Mouse (Mus musculus) CD4-positive, CD25-positive, alpha-beta regulatory T cell, adult 4 months (primary cell): ENCODE data around the gene Creld2. TPM values are rescaled to one million over a fixed set of nuclear protein-coding genes. Genes with fewer than 3 reads are reported as not detected.
A peak's percentile ranks its signal among the peaks of the same experiment; 100 is the strongest.
"Not testable (repeated sequence)": the region's sequence is repeated elsewhere in the genome, so short reads cannot be mapped to it uniquely, and the experiment has no call there.

ENCODE experiments used
- ATAC-seq: one replicate; pipeline ENCODE4 v1.8.0; 2017
- polyA plus RNA-seq, 2 experiments: library from polyadenylated mRNA; unstranded; fragments of 100-300 nt; shearing (Covaris generic); gene quantifications; one replicate each; pipeline ENCODE4 v1.2.1; 2017

The Creld2 gene
- polyA plus RNA-seq: 10 to 100 TPM; 24.7 to 25.1 TPM

DNA sequence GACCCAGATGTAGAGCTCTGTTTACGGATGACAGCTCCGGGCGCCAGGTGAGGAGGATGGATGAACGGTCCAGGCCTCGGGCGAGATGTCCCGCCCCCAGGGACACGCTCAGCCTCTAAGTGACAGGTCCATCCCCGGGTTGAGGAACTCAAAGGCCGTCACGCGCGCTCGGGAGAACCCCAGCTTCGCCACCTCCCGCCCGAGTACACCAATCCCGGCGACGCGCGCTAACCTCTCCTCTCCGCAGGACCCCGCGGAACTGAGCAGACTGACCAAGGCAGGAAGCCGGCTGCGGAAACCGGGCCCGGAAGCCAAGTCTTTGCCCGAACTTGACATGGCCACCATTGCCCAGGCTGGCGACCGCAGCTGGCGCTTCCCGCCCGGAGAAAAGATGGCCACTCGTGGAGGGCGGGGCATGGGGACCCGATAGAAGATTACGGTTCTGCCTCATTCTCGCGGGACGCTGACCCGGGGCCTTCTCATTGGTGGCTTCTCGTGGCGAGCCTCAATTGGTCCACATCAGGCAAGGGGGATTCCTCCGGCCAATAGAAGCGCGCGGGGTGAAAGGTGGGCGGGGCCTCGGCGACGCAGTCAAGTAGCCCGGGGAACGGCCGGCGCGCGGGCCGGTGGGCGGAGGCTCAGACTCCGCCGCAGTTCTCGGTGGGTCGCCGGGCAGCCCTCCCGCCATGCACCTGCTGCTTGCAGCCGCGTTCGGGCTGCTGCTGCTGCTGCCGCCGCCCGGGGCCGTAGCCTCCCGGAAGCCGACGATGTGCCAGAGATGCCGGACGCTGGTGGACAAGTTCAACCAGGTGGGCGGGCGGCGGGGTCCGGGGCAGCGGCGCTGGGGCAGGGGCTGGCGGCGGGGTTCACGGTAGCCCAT, at the start of gene Creld2, which contains the start of gene Alg12:
Gene Creld2 (plus strand): TSS at position 621 of the 880 bp plus-strand sequence.
Gene Alg12 (minus strand): TSS at position 293 of the 880 bp plus-strand sequence.
- ATAC-seq: peak; percentile 99

DNA sequence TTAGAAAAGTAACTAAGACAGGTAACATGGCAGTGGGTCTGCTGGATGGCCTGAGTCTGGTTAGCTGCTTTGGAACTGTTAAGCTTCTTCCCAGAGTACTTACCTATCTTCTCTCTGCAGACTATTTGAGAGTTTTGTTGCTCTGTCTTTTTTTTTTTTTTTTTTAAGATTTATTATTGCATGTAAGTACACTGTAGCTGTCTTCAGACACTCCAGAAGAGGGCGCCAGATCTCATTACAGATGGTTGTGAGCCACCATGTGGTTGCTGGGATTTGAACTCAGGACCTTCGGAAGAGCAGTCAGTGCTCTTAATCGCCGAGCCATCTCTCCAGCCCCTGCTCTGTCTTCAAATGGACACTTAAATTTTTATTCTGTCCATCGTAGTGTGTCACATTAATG, 44.8 kb upstream of the Creld2 start:
- ATAC-seq: not testable (repeated sequence)

DNA sequence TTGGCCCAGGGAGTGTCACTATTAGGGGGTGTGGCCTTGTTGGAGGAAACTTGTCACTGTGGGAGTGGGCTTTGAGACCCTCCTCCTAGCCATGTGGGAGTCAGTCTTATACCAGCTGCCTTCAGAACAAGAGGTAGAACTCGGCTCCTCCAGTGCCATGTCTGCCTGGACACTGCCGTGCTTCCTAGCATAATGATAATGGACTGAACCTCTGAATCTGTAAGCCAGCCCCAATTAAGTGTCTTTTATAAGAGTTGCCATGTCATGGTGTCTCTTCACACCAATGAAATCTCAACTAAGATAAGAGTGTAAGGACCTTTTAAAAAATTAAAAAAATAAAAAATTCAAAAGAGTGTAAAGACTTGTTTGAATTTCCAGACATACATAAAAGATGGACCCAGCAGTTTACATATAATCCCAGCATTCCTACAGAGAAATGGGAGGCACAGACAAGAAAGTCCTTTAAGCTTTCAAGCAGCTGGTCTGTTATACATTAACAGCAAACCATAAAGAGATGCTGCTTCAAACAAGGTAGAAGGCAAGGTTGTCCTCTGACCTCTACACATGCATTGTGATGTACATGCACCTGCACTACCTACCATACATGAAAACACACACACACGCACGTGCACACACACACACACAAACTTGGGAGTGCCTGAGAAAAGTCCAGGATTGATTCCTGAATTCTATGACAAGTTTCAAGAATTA, 27.2 kb upstream of the Creld2 start:
- ATAC-seq: no peak

DNA sequence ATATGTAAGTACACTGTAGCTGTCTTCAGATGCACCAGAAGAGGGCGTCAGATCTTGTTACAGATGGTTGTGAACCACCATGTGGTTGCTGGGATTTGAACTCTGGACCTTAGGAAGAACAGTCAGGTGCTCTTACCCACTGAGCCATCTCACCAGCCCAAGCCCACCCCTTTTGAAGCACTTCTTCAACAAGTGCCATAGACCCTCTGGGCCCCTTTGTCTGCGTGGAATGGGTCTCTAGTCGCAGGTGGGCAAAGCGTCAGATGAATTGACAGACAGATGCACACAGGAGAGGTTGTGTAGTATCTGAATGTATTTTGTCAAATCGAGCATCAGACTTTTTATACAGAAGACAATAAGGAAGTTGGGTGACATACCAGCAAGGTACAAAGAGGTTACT, 24.7 kb upstream of the Creld2 start:
- not testable (repeated sequence) for ATAC-seq

DNA sequence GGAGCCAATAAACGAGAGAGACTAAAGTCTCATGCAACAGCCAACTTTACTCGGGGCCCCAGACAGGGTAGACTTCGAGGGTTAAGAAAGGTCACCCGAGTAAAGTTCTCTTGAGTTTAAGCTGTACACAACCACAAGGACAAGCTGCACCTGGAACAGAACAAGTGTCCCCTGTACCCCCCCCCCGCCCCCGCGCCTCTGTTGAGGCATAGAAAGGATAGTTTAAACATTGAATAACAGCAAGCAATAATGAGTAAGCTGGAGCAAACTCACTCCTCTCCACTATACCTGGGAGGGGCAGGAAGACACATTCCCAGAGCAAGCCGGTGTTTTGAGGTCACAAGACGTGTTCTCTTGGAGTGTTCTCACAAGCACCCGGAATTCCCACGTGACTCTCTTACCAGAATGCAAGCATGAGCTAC, 19.5 kb upstream of the Creld2 start:
- no peak for ATAC-seq

DNA sequence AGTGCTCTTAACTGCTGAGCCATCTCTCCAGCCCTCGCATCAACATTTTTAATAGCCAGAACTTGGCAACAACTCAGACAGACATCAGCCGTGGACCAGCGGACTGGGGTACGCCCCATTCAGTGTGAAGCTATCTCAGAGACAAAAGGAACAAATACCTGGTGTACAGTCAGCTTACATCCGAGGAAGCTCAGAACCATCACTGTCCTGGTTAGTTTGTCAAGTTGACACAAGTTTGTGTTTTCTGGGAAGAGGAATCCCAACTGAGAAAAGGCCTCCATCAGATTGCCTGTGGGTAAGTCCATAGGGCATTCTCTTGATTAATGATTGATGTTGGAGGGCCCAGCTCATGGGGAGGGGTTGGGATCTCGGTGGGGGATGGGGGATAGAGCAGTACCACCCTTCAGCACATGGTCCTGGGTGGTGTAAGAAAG, 18.5 kb upstream of the Creld2 start:
- no peak for ATAC-seq

DNA sequence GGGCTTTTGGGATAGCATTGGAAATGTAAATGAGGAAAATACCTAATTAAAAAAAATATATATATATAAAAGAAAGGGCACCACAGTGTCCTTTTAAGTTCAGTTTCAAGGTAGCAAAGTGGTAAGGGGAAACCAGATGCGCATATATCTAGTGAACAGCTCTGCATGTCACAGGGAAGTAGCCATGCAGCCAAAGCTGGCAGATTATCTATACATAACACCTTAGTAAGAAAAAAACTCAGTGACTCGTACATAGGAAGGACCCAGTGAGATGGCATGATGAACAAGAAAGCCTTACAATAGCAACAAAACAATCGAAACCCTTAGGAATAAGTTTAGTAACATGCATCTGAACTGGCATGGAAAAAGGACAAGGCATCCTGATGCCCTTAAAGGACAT, 17.5 kb upstream of the Creld2 start:
- no peak for ATAC-seq

DNA sequence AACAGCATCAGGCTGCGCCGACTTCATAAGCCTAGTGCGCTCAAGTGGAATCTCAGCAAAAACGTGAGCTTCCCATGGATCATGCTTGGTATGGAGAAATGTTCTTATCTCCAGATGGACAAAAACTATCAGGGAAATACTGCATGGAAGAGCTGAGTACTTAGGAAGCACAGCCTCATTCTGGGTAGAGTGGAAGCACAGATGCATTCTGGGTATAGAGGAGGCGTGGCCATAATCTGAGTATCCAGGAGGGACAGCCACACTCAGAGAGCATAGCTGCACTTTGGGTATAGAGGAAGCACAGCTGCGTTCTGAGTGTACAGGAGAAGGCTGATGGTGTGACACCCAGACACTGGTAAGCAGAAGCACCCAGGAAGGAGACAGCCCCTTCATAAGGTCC, 17.1 kb upstream of the Creld2 start:
- no peak for ATAC-seq

DNA sequence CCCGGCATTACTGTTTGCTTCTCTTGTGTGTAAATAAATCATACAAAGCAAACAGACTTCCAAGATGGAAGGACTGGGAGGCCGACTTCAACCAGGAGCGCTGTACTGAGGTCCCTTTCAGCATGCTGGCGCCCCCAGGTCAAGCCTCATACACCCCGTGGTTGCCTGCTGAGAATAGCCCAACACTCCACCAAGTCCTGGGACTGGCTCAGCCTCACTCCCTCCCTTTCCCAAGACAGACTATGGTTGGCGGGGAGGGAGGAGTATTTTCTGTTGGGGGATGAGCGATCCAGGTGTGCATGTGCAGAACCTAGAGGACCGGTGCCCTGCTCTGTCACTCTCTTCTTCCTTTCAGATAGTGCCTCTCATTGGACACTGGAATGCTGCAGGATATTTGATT, 11.3 kb upstream of the Creld2 start:
- ATAC-seq: no peak

DNA sequence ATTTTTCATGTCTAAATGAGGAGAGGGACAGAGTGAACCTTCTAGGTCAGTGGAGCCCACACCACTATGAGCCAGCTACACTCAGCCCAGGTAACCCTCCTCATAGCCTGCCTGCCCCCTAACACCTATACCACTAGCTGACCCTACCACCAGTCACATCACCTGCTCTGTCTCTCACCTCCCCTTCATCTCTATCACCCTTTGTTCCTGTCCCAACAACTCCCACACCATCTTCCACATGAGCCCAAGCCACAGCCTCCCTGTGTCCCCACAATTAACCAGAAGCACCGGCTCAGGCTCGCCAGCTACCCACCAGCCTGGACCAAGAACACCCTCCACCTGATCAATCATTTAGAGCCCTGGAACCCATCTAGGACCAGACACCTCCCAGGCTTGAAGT, 9.1 kb upstream of the Creld2 start:
- ATAC-seq: no peak

DNA sequence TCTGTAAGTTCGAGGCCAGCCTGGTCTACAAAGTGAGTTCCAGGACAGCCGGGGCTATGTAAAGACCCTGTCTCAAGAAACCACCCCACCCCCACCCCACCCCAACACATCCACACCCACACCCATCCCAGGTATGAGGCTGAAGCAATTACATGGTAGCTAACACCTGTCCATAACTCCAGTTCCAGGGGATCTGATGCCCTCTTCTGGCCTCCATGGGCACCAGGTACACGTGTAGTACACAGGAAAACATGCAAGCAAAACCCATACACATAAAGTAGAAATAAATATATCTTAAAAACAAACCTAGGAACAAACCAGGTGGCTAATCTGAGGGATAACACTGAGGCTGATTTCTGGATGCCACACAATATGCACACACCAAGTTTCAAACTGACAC, 6.2 kb upstream of the Creld2 start:
- no peak for ATAC-seq

DNA sequence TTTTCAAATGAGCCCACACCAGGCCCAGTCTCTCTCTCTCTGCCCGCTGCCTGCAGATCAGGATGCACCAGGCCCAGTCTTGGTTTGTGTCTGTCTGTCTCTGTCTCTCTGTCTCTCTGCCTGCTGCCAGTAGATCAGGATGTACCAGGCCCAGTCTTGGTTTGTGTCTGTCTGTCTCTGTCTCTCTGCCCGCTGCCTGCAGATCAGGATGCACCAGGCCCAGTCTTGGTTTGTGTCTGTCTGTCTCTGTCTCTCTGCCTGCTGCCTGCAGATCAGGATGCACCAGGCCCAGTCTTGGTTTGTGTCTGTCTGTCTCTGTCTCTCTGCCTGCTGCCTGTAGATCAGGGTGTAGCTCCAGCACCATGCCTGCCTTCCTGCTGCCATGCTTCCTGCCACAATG, 5.6 kb upstream of the Creld2 start:
- not testable (repeated sequence) for ATAC-seq

DNA sequence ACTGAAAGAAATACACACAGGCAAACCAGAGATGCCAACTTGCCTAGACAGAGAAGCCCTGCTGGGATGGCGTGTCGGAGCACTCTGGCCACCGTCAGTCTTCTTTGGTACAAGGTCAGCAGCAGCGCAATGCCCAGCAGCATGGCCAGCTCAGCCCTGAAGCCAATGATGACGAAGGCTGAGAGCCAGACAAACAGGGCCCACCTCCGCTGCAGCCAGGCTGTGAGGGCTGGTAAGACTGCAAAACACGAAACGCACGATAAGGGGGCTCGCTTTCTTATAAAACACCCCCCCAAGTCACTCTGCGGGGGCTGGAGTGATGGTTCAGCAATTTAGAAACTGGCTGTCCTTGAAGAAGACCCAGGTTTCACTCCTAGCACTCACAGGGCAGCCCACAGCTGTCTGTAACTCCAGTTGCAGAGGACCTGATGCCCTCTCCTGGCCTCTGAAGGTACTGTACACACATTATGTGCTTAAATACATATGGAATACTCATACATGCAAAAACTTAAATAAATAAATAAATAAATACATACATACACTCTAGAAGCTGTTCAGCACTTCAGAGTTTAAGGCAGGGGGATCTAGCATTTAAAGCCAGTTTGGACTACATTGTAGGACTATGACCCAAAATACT, 4.9 kb upstream of the Creld2 start:
- no peak for ATAC-seq

DNA sequence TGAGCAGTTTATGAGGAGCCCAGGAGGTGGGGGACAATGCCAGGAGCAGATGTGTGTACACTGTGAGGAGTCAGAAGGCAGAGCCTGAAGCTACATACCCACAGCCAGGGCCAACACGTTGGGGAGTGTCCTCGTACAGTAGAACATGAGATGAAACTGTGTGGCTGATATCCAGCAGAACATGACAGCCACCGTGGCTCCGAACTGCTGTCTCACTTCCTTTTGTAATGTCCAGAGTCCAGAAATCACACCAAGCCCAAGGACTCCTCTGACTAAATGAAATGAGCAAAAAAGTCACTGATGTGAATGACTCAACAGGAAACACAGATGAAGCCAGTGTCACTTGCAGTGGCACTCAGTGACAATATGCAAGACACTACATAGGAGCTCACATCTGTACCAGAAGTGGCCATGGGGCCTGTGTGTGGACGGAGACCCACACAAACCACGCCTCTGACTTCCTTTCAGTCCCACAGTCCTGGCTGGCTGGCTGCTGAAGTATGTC, 4.2 kb upstream of the Creld2 start:
- ATAC-seq: no peak

DNA sequence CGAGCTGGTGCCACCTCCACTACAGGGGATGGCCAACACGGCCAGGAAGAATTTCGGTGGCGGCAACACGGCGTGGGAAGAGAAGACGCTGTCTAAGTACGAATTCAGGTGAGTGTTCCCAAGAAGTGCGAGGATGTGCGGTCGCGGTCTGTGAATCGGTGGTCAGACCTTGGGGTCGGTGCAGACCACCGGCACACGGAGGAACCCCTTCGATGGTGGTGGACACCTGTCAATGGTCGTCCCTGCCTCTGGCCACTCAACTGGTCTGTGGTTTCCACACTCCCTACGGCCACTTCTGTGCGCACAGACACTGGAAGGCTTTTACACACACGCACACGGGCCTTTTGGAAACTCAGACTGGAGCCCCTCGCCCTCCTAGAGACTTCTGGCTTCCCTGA, 459 bp downstream of the Creld2 start:
- no peak for ATAC-seq

DNA sequence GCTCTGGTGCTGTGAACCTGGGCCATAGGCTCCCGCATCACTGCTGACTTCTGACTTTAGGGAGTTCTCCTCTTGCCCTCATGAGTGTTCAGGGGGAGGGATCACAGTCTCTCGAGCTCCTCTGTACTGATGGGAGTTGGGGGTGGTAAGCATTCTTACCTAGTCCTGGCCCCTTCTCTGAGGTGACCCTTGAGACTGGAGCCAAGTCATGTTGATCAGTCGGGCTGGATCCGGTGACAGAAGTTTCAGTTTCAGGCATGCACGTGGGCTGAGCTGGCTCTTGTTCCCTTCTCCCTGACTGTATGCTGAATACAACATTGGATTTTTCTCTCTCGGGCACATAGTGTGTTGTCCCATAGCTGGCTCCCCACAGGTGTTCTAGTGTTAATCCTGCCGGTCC, 2.0 kb downstream of the Creld2 start:
- no peak for ATAC-seq

DNA sequence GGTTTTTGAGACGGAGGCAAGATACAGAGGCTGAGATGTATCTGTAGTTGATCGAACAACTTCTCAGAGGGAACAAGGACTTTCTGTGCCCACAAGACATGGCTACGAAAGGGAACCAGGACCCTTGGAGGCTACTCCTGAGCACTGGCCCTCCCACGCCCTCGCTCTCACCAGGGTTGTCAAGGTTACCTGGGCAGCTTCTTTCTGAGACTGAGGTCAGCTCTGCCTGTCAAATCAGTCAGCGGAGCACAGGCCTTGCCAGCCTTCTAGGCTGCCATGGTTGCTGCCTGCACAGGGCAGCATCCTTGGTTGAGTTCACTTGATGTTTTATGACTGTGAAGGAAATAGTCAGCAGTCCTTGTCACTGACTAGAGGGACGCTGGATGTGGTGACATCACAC, 3.1 kb downstream of the Creld2 start:
- no peak for ATAC-seq

DNA sequence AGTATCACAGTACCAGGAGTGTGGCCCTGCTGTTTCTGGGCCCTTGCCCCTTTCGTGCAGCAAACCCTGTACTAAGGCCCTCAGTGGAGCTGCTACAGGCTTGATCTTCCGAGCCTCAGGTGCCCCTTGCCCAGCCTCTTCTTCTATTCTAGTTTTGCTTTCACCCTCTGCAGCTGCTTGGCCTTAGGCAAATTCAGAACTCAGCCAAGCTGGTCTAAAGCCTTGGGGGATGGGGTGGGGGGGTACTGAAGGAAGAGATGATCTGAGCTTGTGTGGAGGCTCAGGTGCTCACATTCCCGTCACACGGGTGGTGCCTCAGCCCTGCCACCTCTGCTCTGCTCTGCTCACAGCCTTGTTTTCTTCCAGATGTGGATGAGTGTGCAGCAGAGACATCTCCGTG, 3.9 kb downstream of the Creld2 start:
- ATAC-seq: no peak

DNA sequence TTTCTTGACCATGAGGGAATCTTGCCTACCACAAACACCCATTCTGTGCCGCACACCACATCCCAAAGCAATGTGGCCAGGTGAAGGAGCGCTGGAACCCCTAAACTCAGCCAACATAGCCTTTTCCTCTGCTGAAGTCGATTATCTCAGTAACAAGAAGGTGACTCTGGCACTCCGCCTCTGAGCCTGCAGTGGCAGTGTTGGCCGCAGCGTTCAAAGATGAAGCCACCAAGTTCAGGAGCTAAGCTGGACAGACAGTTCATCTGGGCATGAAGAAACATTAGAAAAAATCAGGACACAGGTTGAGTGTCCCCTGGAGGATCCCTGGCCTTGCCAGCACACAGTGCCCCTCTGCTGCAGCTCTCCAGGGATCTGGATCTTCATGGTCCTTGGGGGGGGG, 8.0 kb downstream of the Creld2 start:
- ATAC-seq: no peak

DNA sequence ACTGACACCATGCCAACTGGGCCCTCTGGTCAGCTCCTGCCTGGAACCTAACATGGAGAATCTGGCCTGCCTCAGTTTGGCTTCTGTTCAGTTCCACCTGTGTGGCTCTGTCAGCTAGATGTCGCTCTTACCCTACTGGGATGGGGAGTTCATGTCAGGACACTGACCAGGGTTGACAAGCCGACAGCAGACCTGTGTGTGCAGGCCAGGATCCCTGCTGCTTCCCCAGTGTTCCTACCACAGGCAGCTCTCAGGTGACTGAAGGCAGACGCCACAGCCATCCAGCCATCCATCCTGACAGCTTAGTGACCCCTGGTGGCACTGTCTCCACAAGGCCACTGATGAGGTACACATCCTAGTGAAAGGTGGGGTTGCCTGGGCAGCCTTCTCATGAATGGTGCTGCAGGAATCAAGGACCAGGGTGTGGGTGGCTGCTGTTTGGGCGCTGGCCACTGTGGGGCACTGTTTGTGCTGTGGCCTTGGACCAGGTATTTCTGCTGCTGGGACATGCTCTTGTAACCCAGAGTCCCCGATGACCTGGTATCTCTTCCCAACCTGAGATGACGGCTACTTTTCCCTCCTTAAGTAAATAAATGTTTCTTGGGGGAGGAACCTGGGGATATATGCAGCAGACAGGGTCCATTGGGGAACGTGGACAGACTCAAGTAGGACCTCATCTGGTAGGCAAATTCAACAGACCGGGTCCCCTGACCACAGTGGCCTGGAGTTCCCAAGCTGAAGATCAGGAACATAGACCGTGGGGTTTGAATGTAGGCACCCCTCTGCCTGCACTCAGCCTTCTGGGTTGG, 8.7 kb downstream of the Creld2 start:
- ATAC-seq: peak; percentile 62

DNA sequence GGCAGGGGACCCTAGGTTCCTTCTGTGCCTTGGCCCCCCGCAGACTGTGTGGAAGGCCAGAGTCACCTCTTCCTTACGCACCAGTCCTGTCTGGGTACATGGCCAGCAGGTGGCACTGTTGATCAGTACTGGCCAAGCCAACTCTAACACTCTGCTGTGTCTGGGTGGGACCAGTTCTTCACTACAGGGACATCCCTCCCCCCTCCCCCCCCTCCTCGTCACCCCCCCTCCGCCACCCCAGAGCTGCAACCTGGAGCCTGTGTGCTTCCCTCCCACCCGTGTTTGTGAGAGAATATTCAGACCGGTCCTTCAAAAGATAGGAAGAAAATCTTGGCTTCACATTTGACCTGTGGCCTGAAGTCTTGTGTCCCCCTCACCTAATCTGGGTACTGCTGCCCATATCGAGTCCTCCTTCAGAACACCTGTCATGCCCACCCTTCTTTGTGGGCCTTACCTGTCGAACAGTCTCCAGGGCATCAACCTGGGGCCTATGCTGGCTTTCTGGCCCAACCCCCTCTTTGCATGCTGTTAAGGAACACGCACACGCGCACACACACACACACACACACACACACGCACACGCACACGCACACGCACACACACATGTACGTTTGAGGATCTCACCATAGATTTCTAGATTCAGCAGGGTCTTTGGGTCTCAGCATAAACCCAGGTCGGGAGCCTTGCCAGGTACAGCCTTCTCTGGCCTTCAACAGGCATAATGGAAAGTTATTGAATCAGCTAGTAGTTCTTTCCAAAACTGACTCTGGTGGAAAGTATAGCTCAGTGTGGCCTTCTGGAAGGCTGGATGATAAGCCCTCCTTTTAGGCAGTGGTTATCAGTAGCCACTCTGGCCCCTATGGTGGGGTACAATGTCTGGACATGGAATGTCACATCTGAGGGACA, 9.6 kb downstream of the Creld2 start:
- peak; percentile 96 for ATAC-seq
